Comparison of ENCODE assay signal across 9 mouse cellular contexts in genomic region chr19:8567104-8567880, GRCm38 (mm10). TPM values are rescaled to one million over a fixed set of nuclear protein-coding genes. Genes with fewer than 3 reads are reported as not detected.
DNase-seq lines count a peak whose midpoint lies in the region; ATAC-seq and TF ChIP-seq lines count a peak whose summit lies in the region.
"Had no signal": no experiment of that assay in that cellular context is flagged by ENCODE, and none has a peak within 500 bp of the region (broad histone marks: within the 10 kb centered on the region; RNA-seq: fewer than 3 reads in every experiment).

No protein-coding gene starts in this region.

- H3K9me3 ChIP-seq in limb, embryonic 14.5 days (ENCODE audit: control insufficient read depth, low read length) = no peaks in the 10 kb centered on the region
- no peaks in the 10 kb centered on the region for H3K9me3 ChIP-seq in limb, embryonic 10.5 days (replicated peaks)

- no peak for TF ChIP-seq POLR2A in limb, embryonic 14.5 days (IDR thresholded peaks at IDR 0.05; ENCODE audit: borderline replicate concordance, extremely low read depth, insufficient read depth, insufficient read length)

- H3K4me2 ChIP-seq in limb, embryonic 14.5 days (replicated peaks; ENCODE audit: low read depth, low read length, severe bottlenecking) = no peak overlapping the region

- no peaks in the 10 kb centered on the region for H3K27me3 ChIP-seq in limb, embryonic 14.5 days (ENCODE audit: control insufficient read depth, insufficient read depth, low read length)
- H3K27me3 ChIP-seq in limb, embryonic 10.5 days (ENCODE audit: low read depth, poor library complexity, severe bottlenecking) = no peaks in the 10 kb centered on the region

- no peak overlapping the region for H3K27ac ChIP-seq in limb, embryonic 14.5 days (replicated peaks; ENCODE audit: low read depth, low read length)
- no peak overlapping the region for H3K27ac ChIP-seq in limb, embryonic 10.5 days

- peak; percentile 67 for DNase-seq in limb, embryonic 14.5 days (ENCODE audit: low spot score)
- no peak for DNase-seq in limb, embryonic 10.5 days (ENCODE audit: low spot score)
- peak; percentile 80 for DNase-seq in Muller cell, postnatal 12 days (ENCODE audit: inconsistent ontology term)
- DNase-seq in induced T-regulatory cell, adult 2 months (ENCODE audit: low read depth) = peak; percentile 50
- peak; percentile 13 for DNase-seq in lung, postnatal 25 days (ENCODE audit: low spot score)
- DNase-seq in thymus, postnatal 25 days = peak; percentile 51

- no peaks in the 10 kb centered on the region for H3K36me3 ChIP-seq in limb, embryonic 14.5 days (ENCODE audit: control insufficient read depth, insufficient read depth, low read length)
- H3K36me3 ChIP-seq in limb, embryonic 10.5 days = no peaks in the 10 kb centered on the region

- 49% methylated on average over 13 of the region's 13 CpGs for WGBS in limb, embryonic 14.5 days
- 49% methylated on average over 13 of the region's 13 CpGs for WGBS in limb, embryonic 10.5 days

- no peaks in the 10 kb centered on the region for H3K4me1 ChIP-seq in limb, embryonic 14.5 days (ENCODE audit: control insufficient read depth, insufficient read depth, low read length)
- peaks cover 4% of the 10 kb centered on the region; the same call in 1 of the 2 replicates for H3K4me1 ChIP-seq in limb, embryonic 10.5 days

- H3K9ac ChIP-seq in limb, embryonic 14.5 days (ENCODE audit: low read depth, low read length, severe bottlenecking) = no peak overlapping the region

- ATAC-seq in limb, embryonic 14.5 days (ENCODE audit: low FRiP score, low read depth) = no peak
- peak; percentile 59 for ATAC-seq in common myeloid progenitor, adult 5-6 weeks (replicated peaks; ENCODE audit: low read depth, poor library complexity, severe bottlenecking)

- H3K4me3 ChIP-seq in limb, embryonic 14.5 days (replicated peaks; ENCODE audit: low read length) = no peak overlapping the region
- no peak overlapping the region for H3K4me3 ChIP-seq in limb, embryonic 10.5 days

RNA-seq across cellular contexts. Expression of gene Slc22a8, which starts 23.8 kb away (rescaled TPM):
- polyA plus RNA-seq in limb, embryonic 14.5 days (2012; rRNA removed) = 0.03 TPM in 1 of 2 replicates, not detected in the other
- not detected in 2 replicates for polyA plus RNA-seq in limb, embryonic 14.5 days (2014; fragmentation: Nextera tagmentation; extraction: Ambion mirVana)
- not detected in 2 replicates for polyA plus RNA-seq in limb, embryonic 10.5 days (2016; fragmentation: Nextera tagmentation; extraction: Ambion mirVana)
- total RNA-seq in common myeloid progenitor, adult 5-6 weeks (2017) = not detected in 2 replicates
- polyA plus RNA-seq: stomach, embryonic 14.5 days had no signal

RNA-seq across cellular contexts. Expression of gene Slc22a6, which starts 50.5 kb away (rescaled TPM):
- polyA plus RNA-seq in limb, embryonic 14.5 days (2012; rRNA removed) = 0.03 and 0.15 TPM in 2 replicates
- not detected in 2 replicates for polyA plus RNA-seq in limb, embryonic 14.5 days (2014; fragmentation: Nextera tagmentation; extraction: Ambion mirVana)
- not detected in 2 replicates for polyA plus RNA-seq in limb, embryonic 10.5 days (2016; fragmentation: Nextera tagmentation; extraction: Ambion mirVana)
- total RNA-seq in common myeloid progenitor, adult 5-6 weeks (2017) = not detected in 2 replicates
- polyA plus RNA-seq: liver, embryonic 16.5 days; stomach, embryonic 14.5 days had no signal
